Mouse (Mus musculus) G1E (cell line): ENCODE measurements at regions not wholly inside any gene's neighbourhood (a gene's known extent, or its start where the extent isn't known, plus 50 kb on each side); places are given as distances from the start of the nearest gene placed in this dataset.

Source experiments
- ATAC-seq: 2 replicates; pipeline ENCODE4 v1.8.0; 2016; ENCODE audit warnings: mild to moderate bottlenecking; ENCODE audit not compliant: insufficient number of reproducible peaks, poor library complexity, low FRiP score, severe bottlenecking; ENCODE audit errors: extremely low read depth
- DNase-seq: peaks from one replicate; pipeline ENCODE4 v3.0.0; 2012; ENCODE audit warnings: low spot score
- H3K27me3 ChIP-seq: 2 replicates; pipeline ENCODE4 v1.6.1; 2012; ENCODE audit warnings: mild to moderate bottlenecking, low read length, inconsistent platforms; ENCODE audit not compliant: insufficient read depth
- H3K36me3 ChIP-seq: replicated peaks from 2 replicates; pipeline ENCODE3; 2012; ENCODE audit warnings: mild to moderate bottlenecking, inconsistent platforms
- H3K4me1 ChIP-seq: 2 replicates; pipeline ENCODE4 v1.6.1; 2012; ENCODE audit warnings: low read depth, low read length, inconsistent platforms, mixed read lengths; ENCODE audit not compliant: insufficient read depth
- H3K4me3 ChIP-seq: 2 replicates; pipeline ENCODE4 v1.5.1; 2012; ENCODE audit warnings: low read depth, mild to moderate bottlenecking, inconsistent platforms, low read length, moderate library complexity, mixed read lengths
- H3K9me3 ChIP-seq: replicated peaks from 2 replicates; pipeline ENCODE4 v1.6.1; 2012; ENCODE audit warnings: inconsistent platforms
- CTCF ChIP-seq: IDR thresholded peaks from 2 replicates; pipeline ENCODE4 v1.5.1; 2012; ENCODE audit warnings: low read depth, low read length, inconsistent platforms, mixed read lengths
- GATA1 ChIP-seq: IDR thresholded peaks from 2 replicates; pipeline ENCODE4 v1.6.1; 2012; ENCODE audit warnings: borderline replicate concordance, low read length, inconsistent platforms, mixed read lengths
- GATA2 ChIP-seq: IDR thresholded peaks from 2 replicates; pipeline ENCODE4 v1.6.1; 2012; ENCODE audit warnings: low read depth, low read length, inconsistent platforms, borderline replicate concordance
- POLR2AphosphoS5 ChIP-seq: IDR thresholded peaks from 2 replicates; pipeline ENCODE4 v1.6.1; 2012; ENCODE audit warnings: low read depth, low read length, inconsistent platforms; ENCODE audit not compliant: insufficient replicate concordance
- TAL1 ChIP-seq: conservative IDR thresholded peaks from 2 replicates; pipeline ENCODE4 v1.6.1; 2012; ENCODE audit warnings: low read depth, low read length, inconsistent platforms, mixed read lengths

- Histone ChIP-seq H3K9me3 (peaks cover 34% of the 10 kb centered on the region), H3K4me1 (no peaks in the 10 kb centered on the region), H3K27me3 (no peaks in the 10 kb centered on the region), H3K4me3 (no peak overlapping the region), H3K36me3 (no peaks in the 10 kb centered on the region)
- ATAC-seq, result no peak
- DNase-seq, result no peak
- TF ChIP-seq GATA2, result no peak
- no peak for TF ChIP-seq CTCF
- TF ChIP-seq GATA1, result no peak
- no peak for TF ChIP-seq TAL1
- no peak for TF ChIP-seq POLR2AphosphoS5
These were observed 214.6 kb upstream of the Tgfbr2 start for GRCm38 (mm10) chr9:116389781-116390180.

DNA sequence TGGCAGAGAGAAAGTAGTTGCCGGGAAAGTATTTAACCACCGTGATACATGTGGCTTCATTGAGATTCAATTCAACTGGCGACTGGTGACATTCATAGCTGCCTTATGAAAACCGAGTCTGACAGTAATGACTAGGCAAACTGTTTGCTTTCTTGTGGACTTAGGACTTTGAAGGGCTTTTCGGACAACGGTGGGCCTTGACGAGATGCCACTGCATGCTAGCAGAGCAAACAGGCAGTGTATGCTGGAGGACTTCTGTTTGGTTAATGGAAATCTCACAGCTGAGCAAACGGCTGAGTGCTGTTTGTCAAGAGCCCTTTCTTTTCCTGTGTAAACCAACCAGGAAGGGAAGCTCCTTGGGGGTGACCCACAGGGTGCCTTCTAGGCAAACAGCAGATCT lies 213.7 kb upstream of the Tgfbr2 start:
- Histone ChIP-seq H3K9me3 (peaks cover 39% of the 10 kb centered on the region), H3K4me1 (no peaks in the 10 kb centered on the region), H3K4me3 (no peak overlapping the region), H3K36me3 (no peaks in the 10 kb centered on the region), H3K27me3 (no peaks in the 10 kb centered on the region)
- ATAC-seq, result no peak
- no peak for DNase-seq
- TF ChIP-seq GATA2, result no peak
- TF ChIP-seq GATA1, result no peak
- TF ChIP-seq POLR2AphosphoS5, result no peak
- no peak for TF ChIP-seq CTCF
- no peak for TF ChIP-seq TAL1

- no peaks in the 10 kb centered on the region for H3K27me3 ChIP-seq
- no peaks in the 10 kb centered on the region for H3K36me3 ChIP-seq
- DNase-seq (no peak), ATAC-seq (no peak)
- no peak overlapping the region for H3K4me3 ChIP-seq
- H3K9me3 ChIP-seq, result peaks cover 41% of the 10 kb centered on the region
- TF ChIP-seq POLR2AphosphoS5 (no peak), GATA1 (no peak), TAL1 (no peak), CTCF (no peak), GATA2 (no peak)
- no peaks in the 10 kb centered on the region for H3K4me1 ChIP-seq
These were observed 212.9 kb upstream of the Tgfbr2 start for GRCm38 (mm10) chr9:116388025-116388424.

DNA sequence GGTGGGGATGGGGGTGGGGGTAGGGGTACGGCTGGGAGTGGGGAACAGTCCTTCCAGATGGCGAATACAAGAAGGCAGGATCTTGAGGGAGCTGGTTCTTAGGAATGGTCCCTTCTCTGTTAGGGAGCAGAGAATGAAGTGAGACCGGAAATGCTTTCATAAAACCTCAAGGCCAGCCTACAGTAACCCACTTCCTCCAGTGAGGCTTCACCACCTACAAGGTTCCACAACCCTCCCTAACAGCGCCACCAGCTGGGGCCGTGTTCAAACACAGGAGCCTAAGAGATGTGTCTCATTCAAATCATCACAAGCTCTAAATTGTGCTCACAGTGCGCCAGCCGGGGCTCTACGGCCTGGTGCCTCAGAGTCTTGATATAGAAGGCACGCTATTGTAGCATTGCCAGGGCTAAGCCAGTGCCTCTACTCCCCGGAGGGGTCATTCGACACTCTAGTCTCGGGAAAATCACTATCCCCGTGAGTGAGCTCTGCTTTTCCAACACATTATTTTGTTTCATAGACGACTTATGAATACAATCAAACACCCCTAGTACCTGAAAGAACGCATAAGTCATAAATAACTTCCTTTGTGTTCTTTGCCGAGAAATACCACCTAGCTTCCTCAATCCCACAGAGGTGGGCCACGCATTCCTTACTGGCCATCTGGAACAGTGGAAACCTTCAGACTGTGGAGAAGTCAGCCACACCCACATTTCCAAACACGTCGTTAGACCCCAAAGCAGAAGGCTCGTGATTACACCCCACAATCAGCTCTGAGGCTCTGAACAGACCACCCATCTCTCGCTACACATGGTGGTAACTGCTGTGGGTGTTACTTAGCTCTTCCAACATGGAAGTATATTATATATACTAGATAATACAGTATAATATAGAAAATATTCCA lies 209.3 kb upstream of the Tgfbr2 start:
- Histone ChIP-seq H3K27me3 (no peaks in the 10 kb centered on the region), H3K9me3 (peaks cover 47% of the 10 kb centered on the region), H3K36me3 (no peaks in the 10 kb centered on the region), H3K4me1 (no peaks in the 10 kb centered on the region), H3K4me3 (no peak overlapping the region)
- no peak for TF ChIP-seq GATA1
- ATAC-seq (no peak), DNase-seq (no peak)

DNA sequence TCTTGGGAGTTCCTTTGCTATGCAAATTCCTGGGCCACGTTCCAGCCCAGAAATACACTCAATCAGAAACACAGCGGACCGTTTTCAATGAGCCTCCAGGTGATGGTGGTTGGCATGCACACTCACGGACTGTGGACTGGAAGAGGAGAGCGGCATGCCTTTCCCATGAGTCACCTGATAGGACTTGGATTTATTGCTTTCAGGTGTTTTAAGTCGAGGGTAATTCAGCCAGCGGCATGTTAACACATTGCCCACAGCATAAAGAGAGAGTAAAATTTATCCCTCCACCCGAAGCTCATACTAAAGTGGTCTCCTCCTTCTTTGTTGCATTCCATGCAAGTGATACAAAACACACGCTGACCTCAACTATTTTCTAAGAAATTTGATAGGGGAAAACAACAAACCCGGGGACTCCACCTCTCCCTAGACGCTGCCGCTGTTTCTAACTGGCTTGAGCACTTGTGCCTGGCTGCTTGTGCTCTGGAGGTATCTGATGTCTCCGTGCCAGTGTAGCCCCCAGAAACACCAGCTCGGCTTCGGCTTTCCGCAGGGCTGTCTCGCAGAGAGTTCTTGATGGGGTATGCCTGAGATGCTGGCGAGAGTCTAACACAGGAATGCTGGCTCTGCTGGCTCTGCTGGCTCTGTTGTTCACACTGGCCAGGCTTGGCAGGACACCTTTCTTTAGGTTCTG lies 208.4 kb upstream of the Tgfbr2 start:
- DNase-seq (no peak), ATAC-seq (no peak)
- Histone ChIP-seq H3K4me3 (no peak overlapping the region), H3K27me3 (no peaks in the 10 kb centered on the region), H3K4me1 (no peaks in the 10 kb centered on the region), H3K36me3 (no peaks in the 10 kb centered on the region), H3K9me3 (peaks cover 43% of the 10 kb centered on the region)
- no peak for TF ChIP-seq TAL1

DNA sequence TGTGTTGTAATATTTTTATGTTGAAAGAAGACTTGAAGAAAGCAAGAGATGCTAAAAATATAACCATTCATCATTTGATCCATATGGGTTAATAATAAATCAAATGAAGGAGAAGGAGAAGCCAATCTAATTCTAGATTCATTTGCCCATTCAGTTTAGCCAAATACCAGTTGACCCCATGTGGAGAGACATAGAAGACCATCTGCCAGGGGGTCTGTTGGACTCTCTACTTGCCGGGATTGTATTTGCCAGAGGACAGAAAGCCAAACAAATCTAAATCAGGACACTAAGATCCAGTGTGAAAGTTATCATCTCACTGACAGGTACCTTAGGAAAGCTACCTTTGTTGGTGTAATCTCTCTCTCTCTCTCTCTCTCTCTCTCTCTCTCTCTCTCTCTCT lies 202.5 kb upstream of the Tgfbr2 start:
- no peaks in the 10 kb centered on the region for H3K36me3 ChIP-seq
- ATAC-seq (no peak), DNase-seq (no peak)
- TF ChIP-seq TAL1 (no peak), GATA2 (no peak), POLR2AphosphoS5 (no peak), GATA1 (no peak), CTCF (no peak)
- H3K27me3 ChIP-seq, result no peaks in the 10 kb centered on the region
- no peaks in the 10 kb centered on the region for H3K4me1 ChIP-seq
- H3K4me3 ChIP-seq, result no peak overlapping the region
- peaks cover 29% of the 10 kb centered on the region for H3K9me3 ChIP-seq

DNA sequence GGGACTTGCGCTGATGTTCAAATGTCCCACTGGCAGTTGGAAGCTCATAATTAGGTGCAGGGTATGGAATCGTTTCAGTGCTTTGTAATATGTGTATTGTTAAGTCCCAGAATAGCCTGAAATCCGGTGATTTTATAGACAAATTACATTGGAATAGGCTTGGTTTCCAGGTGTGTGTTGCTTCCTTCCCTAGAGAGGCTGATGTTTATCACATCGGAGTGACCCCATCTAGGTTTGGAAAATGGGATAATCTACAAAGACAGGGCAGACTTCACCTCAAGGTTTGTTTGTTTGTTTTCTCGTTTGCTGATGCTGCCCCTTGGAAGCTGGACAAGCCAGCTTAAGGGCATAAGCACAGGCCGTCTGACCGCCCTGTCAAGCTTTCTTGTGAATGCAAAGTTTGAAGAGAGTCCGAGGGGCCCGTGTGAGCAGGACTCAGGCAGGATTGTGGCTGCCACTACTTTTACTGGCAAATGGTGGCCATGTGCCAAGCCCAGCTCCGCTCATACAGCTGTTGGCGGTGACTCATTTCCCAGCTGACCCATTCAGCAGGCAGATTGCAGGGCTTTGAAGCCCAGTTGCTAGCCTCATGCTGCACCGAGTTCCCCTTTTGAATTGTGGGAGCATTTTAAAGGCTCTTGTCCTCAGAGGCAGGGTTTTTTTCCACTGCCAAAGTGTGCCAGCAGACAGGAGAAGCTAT lies 200.6 kb upstream of the Tgfbr2 start:
- no peak overlapping the region for H3K4me3 ChIP-seq
- DNase-seq (no peak), ATAC-seq (no peak)
- no peaks in the 10 kb centered on the region for H3K36me3 ChIP-seq
- peaks cover 38% of the 10 kb centered on the region for H3K9me3 ChIP-seq
- no peaks in the 10 kb centered on the region for H3K27me3 ChIP-seq
- TF ChIP-seq GATA2 (no peak), GATA1 (no peak), TAL1 (no peak), POLR2AphosphoS5 (no peak)
- no peaks in the 10 kb centered on the region for H3K4me1 ChIP-seq
